Mouse (Mus musculus) urinary bladder, postnatal 25 days (tissue): ENCODE results near the gene Tnfrsf19.

Experiments used
- DNase-seq: peaks from one replicate; pipeline ENCODE4 v3.0.0; 2022; ENCODE audit warnings: low spot score

Tnfrsf19 gene

DNA sequence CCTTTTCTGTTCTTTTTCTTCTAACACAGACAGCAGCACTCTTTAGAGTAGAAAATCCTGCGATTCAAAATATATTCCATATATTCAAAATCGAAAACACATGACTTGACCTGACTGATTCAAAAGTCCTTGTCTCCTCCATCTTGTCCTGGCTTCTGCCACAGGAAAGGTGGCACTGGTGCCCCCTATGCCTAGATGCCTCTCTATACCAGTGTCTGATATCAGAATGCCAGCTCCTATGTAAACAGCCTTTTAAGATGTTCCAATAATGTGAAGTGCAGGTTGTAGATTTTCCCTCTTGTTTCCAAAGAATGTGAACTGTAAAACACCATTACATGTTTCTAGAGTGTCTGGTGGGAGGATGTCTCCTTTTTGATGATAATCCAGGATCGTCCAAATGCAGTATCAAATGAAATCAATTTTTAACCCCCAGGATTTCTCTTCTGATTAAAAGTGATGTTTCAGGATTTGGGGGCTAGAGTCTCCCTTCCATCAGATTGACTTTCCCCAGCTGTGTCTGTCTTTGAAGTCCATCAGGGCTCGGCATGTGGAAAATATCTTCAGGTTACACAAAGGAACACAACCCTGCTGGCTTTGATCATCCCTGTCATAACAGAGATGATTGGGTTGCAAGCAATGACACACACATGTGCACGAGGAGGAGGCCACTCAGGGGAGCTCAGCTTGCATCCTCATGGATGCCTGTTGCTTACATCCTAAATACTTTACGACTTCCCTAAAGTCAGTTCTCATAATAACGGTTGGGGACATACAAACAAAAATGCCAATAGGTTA, 82.1 kb downstream of the Tnfrsf19 start:
- DNase-seq = no peak

DNA sequence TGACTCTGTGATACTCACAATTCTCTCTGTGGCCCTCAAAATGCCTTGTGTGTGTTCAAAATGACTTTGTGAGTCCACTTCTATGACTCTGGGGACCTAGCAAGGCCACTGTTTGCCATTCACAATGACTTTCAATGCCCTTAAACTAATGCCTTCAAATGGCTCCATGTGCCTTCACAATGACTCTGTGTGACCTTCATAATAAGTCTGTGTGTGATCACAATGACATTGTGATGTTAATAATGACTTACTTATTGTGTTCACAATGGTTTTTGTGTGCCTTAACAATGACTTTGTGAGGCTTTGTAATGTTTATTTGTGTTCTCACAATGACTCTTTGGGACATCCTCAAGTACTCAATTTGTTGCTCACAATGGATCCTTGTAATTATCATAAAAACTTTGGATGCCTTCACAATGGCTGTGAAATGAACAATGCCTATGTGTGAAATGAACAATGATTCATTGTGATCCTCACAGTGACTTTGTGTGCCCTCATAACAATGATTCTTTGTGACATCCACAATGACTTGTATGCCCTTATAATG, 88.6 kb downstream of the Tnfrsf19 start:
- no peak for DNase-seq

DNA sequence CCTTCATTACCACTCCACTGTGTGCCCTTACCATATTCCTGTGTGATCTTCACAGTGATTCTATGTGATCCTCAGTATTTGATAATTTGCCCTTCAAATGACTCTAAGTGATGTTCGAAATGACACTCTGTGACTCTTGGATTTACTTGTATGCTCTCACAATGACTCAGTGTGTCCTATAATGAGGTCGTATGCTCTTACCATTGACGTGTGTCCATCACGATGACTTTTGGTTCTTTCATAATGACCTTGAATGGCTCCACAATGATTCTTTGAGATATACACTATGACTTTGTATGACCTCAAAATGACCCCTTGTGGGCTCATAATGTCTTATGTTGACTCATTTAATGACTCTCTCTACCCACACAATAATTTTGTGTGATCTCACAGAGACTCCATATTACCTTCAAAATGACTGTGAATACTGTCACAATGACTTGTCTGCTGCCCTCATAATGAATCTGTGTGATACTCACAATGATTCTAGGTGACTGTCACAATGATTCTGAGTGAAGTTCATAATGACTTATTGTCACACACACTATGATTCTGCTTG, 108.7 kb downstream of the Tnfrsf19 start:
- DNase-seq = no peak

DNA sequence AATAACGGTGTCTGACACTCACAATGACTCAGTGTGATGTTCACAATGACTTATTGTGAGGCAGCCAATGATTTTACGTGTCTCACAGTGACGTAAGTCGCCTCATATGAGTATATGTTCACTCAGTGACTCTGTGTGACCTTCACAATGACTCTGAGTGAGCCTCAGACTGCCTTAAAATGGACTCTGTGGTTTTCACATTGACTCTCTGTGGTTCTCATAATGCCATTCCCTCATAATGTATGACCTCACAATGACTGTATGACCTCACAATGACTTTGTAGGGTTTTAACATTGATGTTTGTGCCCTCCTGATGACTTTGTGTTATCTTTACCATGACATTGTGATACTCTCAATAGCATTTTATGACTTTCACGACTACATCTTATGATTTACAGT, 110.6 kb downstream of the Tnfrsf19 start:
- no peak for DNase-seq

DNA sequence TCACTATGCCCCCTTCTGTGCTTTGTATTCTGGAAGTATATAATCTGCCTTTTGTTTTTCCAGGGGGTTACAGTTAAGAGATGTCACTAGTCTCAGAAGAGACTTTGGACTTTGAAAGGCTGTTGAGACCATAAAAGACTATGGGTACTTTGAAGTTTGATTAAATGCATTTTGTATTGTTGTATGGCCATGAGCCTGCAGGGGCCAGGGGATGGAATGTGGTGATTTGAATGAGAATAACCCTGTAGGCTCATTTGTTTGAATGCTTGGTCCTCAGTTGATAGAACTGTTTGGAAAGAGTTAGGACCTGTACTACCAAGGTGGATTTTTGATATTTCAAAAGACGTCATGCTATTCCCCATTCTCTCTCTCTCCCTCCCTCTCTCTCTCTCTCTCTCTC, 120.3 kb downstream of the Tnfrsf19 start:
- DNase-seq = no peak

DNA sequence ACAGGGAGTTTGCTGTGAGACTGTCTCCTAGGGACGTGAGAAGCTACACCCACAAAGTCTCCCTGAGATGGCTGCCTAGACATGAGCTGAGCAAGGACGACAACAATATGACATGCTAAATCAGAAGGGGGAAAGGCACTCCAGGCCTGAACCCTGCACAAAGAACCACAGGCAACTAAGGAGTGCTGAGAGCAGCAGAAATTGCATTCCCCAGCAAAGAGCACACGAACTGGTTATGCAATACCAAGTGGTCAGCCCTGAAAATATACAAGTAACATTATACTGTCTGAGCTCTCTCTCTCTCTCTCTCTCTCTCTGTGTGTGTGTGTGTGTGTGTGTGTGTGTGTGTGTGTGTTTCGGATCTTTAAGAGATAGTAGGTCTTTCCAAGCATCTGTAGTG, 129.6 kb downstream of the Tnfrsf19 start:
- no peak for DNase-seq
